Comparison of ENCODE assay signal across 10 mouse cellular contexts in genomic region chr11:110496061-110496446, GRCm38 (mm10).
A peak's percentile ranks its signal among the peaks of the same experiment; 100 is the strongest.
DNase-seq lines count a peak whose midpoint lies in the region.
"Had no signal": no experiment of that assay in that cellular context is flagged by ENCODE, and none has a peak within 500 bp of the region (broad histone marks: within the 10 kb centered on the region; RNA-seq: fewer than 3 reads in every experiment).

No protein-coding gene starts in this region.

- no peak overlapping the region for H3K27ac ChIP-seq in heart, embryonic 10.5 days
- H3K27ac ChIP-seq: embryonic facial prominence, embryonic 12.5 days; macrophage had no signal

- H3K4me3 ChIP-seq in heart, embryonic 10.5 days, result no peak overlapping the region
- H3K4me3 ChIP-seq: embryonic facial prominence, embryonic 12.5 days had no signal

- peaks cover 3% of the 10 kb centered on the region; the same call in 1 of the 2 replicates for H3K4me1 ChIP-seq in heart, embryonic 10.5 days
- H3K4me1 ChIP-seq: embryonic facial prominence, embryonic 12.5 days had no signal

- peak; percentile 35 for DNase-seq in heart, adult 8-10 months (ENCODE audit: low spot score)
- DNase-seq in heart, embryonic 10.5 days (ENCODE audit: low spot score), result no peak
- DNase-seq in Muller cell, postnatal 12 days (ENCODE audit: inconsistent ontology term), result peak; percentile 47
- DNase-seq in embryo, embryonic 10.5 days (ENCODE audit: low spot score), result peak; percentile 67
- DNase-seq in heart, postnatal 4 days, result peak; percentile 66
- peak; percentile 32 to 64 for DNase-seq in left cerebral cortex, adult 8-10 months (ENCODE audit: low spot score in 2 of 2)
- peak; percentile 62 for DNase-seq in mesoderm, embryonic 11.5 days (ENCODE audit: low read depth, low spot score)
- DNase-seq in thymus, postnatal 14 days, result peak; percentile 48

- 51% methylated on average over 12 of the region's 12 CpGs for WGBS in heart, embryonic 10.5 days

- H3K27me3 ChIP-seq in heart, embryonic 10.5 days (ENCODE audit: insufficient read depth, poor library complexity, severe bottlenecking), result no peaks in the 10 kb centered on the region
- H3K27me3 ChIP-seq: embryonic facial prominence, embryonic 12.5 days had no signal

- peaks cover 45% of the 10 kb centered on the region for H3K36me3 ChIP-seq in heart, embryonic 10.5 days

- H3K9me3 ChIP-seq in heart, embryonic 10.5 days, result no peaks in the 10 kb centered on the region
- H3K9me3 ChIP-seq: embryonic facial prominence, embryonic 12.5 days had no signal
